Mouse (Mus musculus): ENCODE measurements around the gene Stoml1.

- no peak; the same call in none of the 2 replicates for TF ChIP-seq POLR2A (IDR thresholded peaks at IDR 0.05; ENCODE audit: low read depth, low read length)
- TF ChIP-seq EP300 (IDR thresholded peaks at IDR 0.05; ENCODE audit: low read length): peak; percentile 86
- TF ChIP-seq CTCF (conservative IDR thresholded peaks at IDR 0.05 in 1 of 2, IDR thresholded peaks at IDR 0.05 in 1 of 2; ENCODE audit: low read depth in 2 of 2, low read length in 2 of 2): no peak
- no peak for TF ChIP-seq CHD1 (IDR thresholded peaks at IDR 0.05; ENCODE audit: low read depth, low read length)
- TF ChIP-seq MAX (IDR thresholded peaks at IDR 0.05; ENCODE audit: low read length): peak; percentile 57; the same call in 1 of the 2 replicates
- TF ChIP-seq NELFE (IDR thresholded peaks at IDR 0.05; ENCODE audit: low read depth, low read length): no peak
- TF ChIP-seq IRF4 (IDR thresholded peaks at IDR 0.05; ENCODE audit: low read depth, low read length): peak; percentile 90
- peak; percentile 88 for TF ChIP-seq MYC (IDR thresholded peaks at IDR 0.05; ENCODE audit: low read depth, low read length)
These were observed 22.3 kb downstream of the Stoml1 start for GRCm38 (mm10) chr9:58275115-58275774.
